ENCODE assay signal across 8 mouse cellular contexts in the genomic region with DNA sequence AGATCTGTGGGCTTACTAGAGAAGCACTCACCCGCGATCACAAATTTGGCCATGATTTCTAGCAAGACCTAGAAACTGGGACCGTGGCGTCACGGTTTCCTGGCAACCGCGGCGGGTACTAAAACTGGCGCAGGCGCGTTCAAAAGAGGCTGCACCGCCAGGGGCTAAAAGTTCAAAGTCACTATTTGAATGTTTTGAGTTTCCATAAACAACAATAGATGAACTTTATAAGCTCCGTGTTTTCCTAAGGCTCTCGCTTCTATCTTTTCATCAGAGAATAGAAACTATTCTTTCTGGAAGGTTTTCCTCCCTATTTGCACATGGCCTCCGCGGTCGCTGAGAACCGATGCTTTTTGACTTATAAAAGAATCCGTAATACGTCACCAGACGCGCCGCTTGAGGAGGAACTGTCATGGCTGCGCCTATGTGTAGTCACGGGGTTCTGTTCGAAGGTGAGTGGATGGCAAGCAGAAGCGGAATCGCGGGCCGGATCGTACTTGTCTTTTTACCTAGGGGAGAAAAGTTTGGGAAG. TPM values are rescaled to one million over a fixed set of nuclear protein-coding genes. Genes with fewer than 3 reads are reported as not detected.
DNase-seq lines count a peak whose midpoint lies in the region; ATAC-seq and TF ChIP-seq lines count a peak whose summit lies in the region.

A gene (minus strand): TSS at position 79 of the 532 bp plus-strand sequence.
A gene (plus strand): TSS at position 375 of the 532 bp plus-strand sequence.

- peak within 1 kb of the TSS; percentile 72 for H3K4me3 ChIP-seq in G1E (ENCODE audit: low read depth, low read length)
- H3K4me3 ChIP-seq in lung, embryonic 16.5 days (ENCODE audit: low read length), result peak within 1 kb of the TSS; percentile 73

- peak within 1 kb of the TSS; percentile 72 for H3K9ac ChIP-seq in lung, embryonic 16.5 days (ENCODE audit: low read length)

- H3K36me3 ChIP-seq in G1E (replicated peaks), result peaks cover 25% of the 10 kb centered on the region
- no peaks in the 10 kb centered on the region for H3K36me3 ChIP-seq in lung, embryonic 16.5 days (ENCODE audit: control insufficient read depth, insufficient read depth, low read length)

- no peak for TF ChIP-seq CTCF in G1E (IDR thresholded peaks at IDR 0.05; ENCODE audit: low read depth, low read length)

- no peak within 1 kb of the TSS for H3K27ac ChIP-seq in lung, embryonic 16.5 days (ENCODE audit: low read length)

- peaks cover 3% of the 10 kb centered on the region for H3K27me3 ChIP-seq in G1E (ENCODE audit: insufficient read depth, low read length)
- H3K27me3 ChIP-seq in lung, embryonic 16.5 days (ENCODE audit: control insufficient read depth, insufficient read depth, low read depth, low read length), result no peaks in the 10 kb centered on the region

- under 1% methylated on average over 31 of the region's 31 CpGs for whole genome bisulfite sequencing in lung, embryonic 16.5 days

- H3K4me1 ChIP-seq in G1E (ENCODE audit: insufficient read depth, low read depth, low read length), result peaks cover 30% of the 10 kb centered on the region
- peaks cover 15% of the 10 kb centered on the region for H3K4me1 ChIP-seq in lung, embryonic 16.5 days (replicated peaks; ENCODE audit: control insufficient read depth, insufficient read depth, low read length)

- peak; percentile 95 for ATAC-seq in G1E (ENCODE audit: extremely low read depth, insufficient number of reproducible peaks, low FRiP score, poor library complexity, severe bottlenecking)
- ATAC-seq in hematopoietic stem cell, adult 5-6 weeks (replicated peaks in 1 of 2; ENCODE audit: insufficient read depth in 1 of 2, low FRiP score in 2 of 2, low TSS enrichment in 1 of 2, low read depth in 1 of 2, poor library complexity in 2 of 2, severe bottlenecking in 2 of 2), result peak; percentile 98 to 99
- ATAC-seq in lung, embryonic 16.5 days (ENCODE audit: low read depth), result peak; percentile 96

- peak within 1 kb of the TSS; percentile 73 for H3K4me2 ChIP-seq in lung, embryonic 16.5 days (ENCODE audit: low read depth, low read length)

- no peaks in the 10 kb centered on the region for H3K9me3 ChIP-seq in G1E (replicated peaks)
- no peaks in the 10 kb centered on the region for H3K9me3 ChIP-seq in lung, embryonic 16.5 days (ENCODE audit: control insufficient read depth, low read length)

- DNase-seq in G1E (ENCODE audit: low spot score), result peak; percentile 67
- DNase-seq in cerebellum, adult 8-10 months, result peak; percentile 90
- peak; percentile 90 for DNase-seq in forelimb bud, embryonic 11.5 days (ENCODE audit: low read depth, low spot score)
- DNase-seq in layer of hippocampus, adult 9-10 months (ENCODE audit: low spot score), result peak; percentile 91
- DNase-seq in ovary, postnatal 10 days (ENCODE audit: low spot score), result peak; percentile 62
- peak; percentile 80 to 84 for DNase-seq in thymus, postnatal 10 days (ENCODE audit: low spot score in 2 of 2)

RNA-seq across cellular contexts. Expression of the first gene that starts in this region (rescaled TPM):
- total RNA-seq in G1E (2014; fragmentation: Nextera tagmentation), result not detected in 2 replicates
- 0.11 and 0.12 TPM in 2 replicates for total RNA-seq in G1E (2017)
- polyA plus RNA-seq in G1E (2012), result not detected in 2 replicates
- total RNA-seq in hematopoietic stem cell, adult 5-6 weeks (2017), result not detected in 2 replicates
- polyA plus RNA-seq in lung, embryonic 16.5 days (2015; fragmentation: Nextera tagmentation; extraction: Ambion mirVana), result 1.4 and 2.0 TPM in 2 replicates

RNA-seq across cellular contexts. Expression of the second gene that starts in this region (rescaled TPM):
- total RNA-seq in G1E (2014; fragmentation: Nextera tagmentation) (115 and 123 TPM in 2 replicates), G1E (2017) (60.5 and 65.4 TPM in 2 replicates)
- 1.8 and 2.2 TPM in 2 replicates for polyA plus RNA-seq in G1E (2012)
- total RNA-seq in hematopoietic stem cell, adult 5-6 weeks (2017), result 28.6 and 32.8 TPM in 2 replicates
- polyA plus RNA-seq in lung, embryonic 16.5 days (2015; fragmentation: Nextera tagmentation; extraction: Ambion mirVana), result 46.1 and 55.2 TPM in 2 replicates

Comparison
In these comparisons a context has a peak if more than half of its experiments do, and no peak if none do; other contexts are left out.
1. RNA of the second gene that starts in this region (polyA plus RNA-seq): 46.1 to 55.2 TPM in lung, embryonic 16.5 days; 1.8 to 2.2 TPM in G1E; every median in the first group is over 10 times any median in the second.
2. Peak in every context shown above with its lines, with median percentiles within 50 percentile points of each other: ATAC-seq and DNase-seq.